Mouse (Mus musculus): ENCODE measurements around the gene Diras1. TPM values are rescaled to one million over a fixed set of nuclear protein-coding genes. Genes with fewer than 3 reads are reported as not detected.

Diras1 gene
- total RNA-seq, 1 experiment from 2014 or later, result 2.1 TPM

GRCm38 (mm10) chr10:81028219-81028618 lies 2.8 kb upstream of the Diras1 start:
- DNase-seq, result no peak

- peak; percentile 61 for DNase-seq
Observed at GRCm38 (mm10) chr10:81027331-81027730, 1.9 kb upstream of the Diras1 start.

- DNase-seq, result no peak
Observed at GRCm38 (mm10) chr10:81026857-81027256, 1.4 kb upstream of the Diras1 start.

- peak; percentile 57 for DNase-seq
Observed at GRCm38 (mm10) chr10:81025047-81025621, 328 bp downstream of the Diras1 start.

GRCm38 (mm10) chr10:81024346-81024937 lies 1.0 kb downstream of the Diras1 start:
- no peak for DNase-seq

GRCm38 (mm10) chr10:81022744-81023143 lies 2.7 kb downstream of the Diras1 start:
- DNase-seq, result no peak

- no peak for DNase-seq
Observed at GRCm38 (mm10) chr10:81021547-81022110, 3.8 kb downstream of the Diras1 start.

GRCm38 (mm10) chr10:81020207-81020606 lies 5.3 kb downstream of the Diras1 start:
- DNase-seq, result no peak

GRCm38 (mm10) chr10:81019687-81020086 lies 5.8 kb downstream of the Diras1 start:
- DNase-seq, result no peak

- peak; percentile 74 for DNase-seq
Observed at GRCm38 (mm10) chr10:81018326-81018725, 7.1 kb downstream of the Diras1 start.

- DNase-seq, result peak; percentile 79
Observed at GRCm38 (mm10) chr10:81016645-81017044, 8.8 kb downstream of the Diras1 start.

GRCm38 (mm10) chr10:81015666-81016065 lies 9.8 kb downstream of the Diras1 start:
- DNase-seq, result no peak

- DNase-seq, result peak; percentile 99
Observed at GRCm38 (mm10) chr10:81014393-81015384, 10.8 kb downstream of the Diras1 start, which contains the start of gene Gng7. Gene Gng7 (minus strand): TSS chr10:81014945.

- no peak for DNase-seq
Observed at GRCm38 (mm10) chr10:81010851-81011250, 14.6 kb downstream of the Diras1 start.

GRCm38 (mm10) chr10:81007240-81007639 lies 18.2 kb downstream of the Diras1 start:
- DNase-seq, result peak; percentile 44

GRCm38 (mm10) chr10:81006005-81006677 lies 19.3 kb downstream of the Diras1 start:
- no peak for DNase-seq

GRCm38 (mm10) chr10:81001161-81001560 lies 24.3 kb downstream of the Diras1 start:
- DNase-seq, result no peak

- DNase-seq, result no peak
Observed at GRCm38 (mm10) chr10:81000197-81001062, 25.0 kb downstream of the Diras1 start.

- peak; percentile 94 for DNase-seq
Observed at GRCm38 (mm10) chr10:80999362-81000196, 25.9 kb downstream of the Diras1 start.

- DNase-seq, result peak; percentile 73
Observed at GRCm38 (mm10) chr10:80998778-80999177, 26.7 kb downstream of the Diras1 start.

Measured in adrenal gland, postnatal 14 days (tissue).